In genomic region chr12:14069049-14069448, GRCm38 (mm10) we compare ENCODE assay signal across 8 mouse cellular contexts.
DNase-seq lines count a peak whose midpoint lies in the region; ATAC-seq lines count a peak whose summit lies in the region.

No protein-coding gene starts in this region.

- H3K36me3 ChIP-seq in intestine, embryonic 16.5 days (ENCODE audit: control insufficient read depth, insufficient read depth, low read length) = no peaks in the 10 kb centered on the region

- intact Hi-C loops in left cerebral cortex, postnatal 25 days (cut with DNase I) = no loop called here

- H3K4me2 ChIP-seq in intestine, embryonic 16.5 days (ENCODE audit: low read depth, low read length) = no peak overlapping the region

- no peaks in the 10 kb centered on the region for H3K27me3 ChIP-seq in intestine, embryonic 16.5 days (replicated peaks; ENCODE audit: control insufficient read depth, insufficient read depth, low read length)

- no peak overlapping the region for H3K9ac ChIP-seq in intestine, embryonic 16.5 days (ENCODE audit: low read depth, low read length)

- WGBS in intestine, embryonic 16.5 days = 72% methylated on average over 4 of the region's 4 CpGs

- H3K27ac ChIP-seq in intestine, embryonic 16.5 days (ENCODE audit: low read length) = no peak overlapping the region

- H3K9me3 ChIP-seq in intestine, embryonic 16.5 days (ENCODE audit: control insufficient read depth, low read length) = no peaks in the 10 kb centered on the region

- no peak overlapping the region for H3K4me3 ChIP-seq in intestine, embryonic 16.5 days (ENCODE audit: low read length)

- no peak for ATAC-seq in intestine, embryonic 16.5 days

- peak; percentile 47 to 52 for DNase-seq in cerebellum, postnatal 10 days
- no peak for DNase-seq in cerebellum, adult 9-10 months
- DNase-seq in NIH3T3 (ENCODE audit: low read depth) = peak; percentile 88
- DNase-seq in heart, adult 8-10 months (ENCODE audit: low spot score) = peak; percentile 48
- DNase-seq in left cerebral cortex, postnatal 25 days (ENCODE audit: low spot score in 2 of 2) = peak; percentile 23 to 88
- DNase-seq in c-Kit-positive CD71-positive TER-119-positive erythroid progenitor cells, embryonic 14.5 days (ENCODE audit: low spot score) = no peak
- no peak for DNase-seq in embryo, embryonic 10 days (ENCODE audit: low spot score)

- H3K4me1 ChIP-seq in intestine, embryonic 16.5 days (ENCODE audit: control insufficient read depth, insufficient read depth, low read length) = no peaks in the 10 kb centered on the region

Comparison
In these comparisons a context has a peak if more than half of its experiments do, and no peak if none do; other contexts are left out.
1. DNase-seq: peak in cerebellum, postnatal 10 days (2 of 2), NIH3T3 (single experiment), heart, adult 8-10 months (single experiment) and left cerebral cortex, postnatal 25 days (2 of 2); none in cerebellum, adult 9-10 months (single experiment), c-Kit-positive CD71-positive TER-119-positive erythroid progenitor cells, embryonic 14.5 days (single experiment) and embryo, embryonic 10 days (single experiment).